Mouse (Mus musculus) gastrocnemius, postnatal 25 days (tissue): Measurements from ENCODE around the gene Calb2. TPM values are rescaled to one million over a fixed set of nuclear protein-coding genes. Genes with fewer than 3 reads are reported as not detected.

Experiments used
- DNase-seq: peaks from one replicate; pipeline ENCODE4 v3.0.0; 2022
- long read RNA-seq, 2 experiments: library from polyadenylated mRNA; stranded (forward); transcript quantifications; one replicate each; pipeline ENCODE4 v2.0.0; 2021
- total RNA-seq, 2 experiments: library from RNA; stranded (reverse); gene quantifications; 1 replicate in 1 of 2; 2 replicates in 1 of 2; pipeline ENCODE4 v1.2.3; 2021

Calb2 gene
- total RNA-seq, result not detected
- long read RNA-seq, experiment 1, result 0 reads
- long read RNA-seq, experiment 2, result 0 reads

DNA sequence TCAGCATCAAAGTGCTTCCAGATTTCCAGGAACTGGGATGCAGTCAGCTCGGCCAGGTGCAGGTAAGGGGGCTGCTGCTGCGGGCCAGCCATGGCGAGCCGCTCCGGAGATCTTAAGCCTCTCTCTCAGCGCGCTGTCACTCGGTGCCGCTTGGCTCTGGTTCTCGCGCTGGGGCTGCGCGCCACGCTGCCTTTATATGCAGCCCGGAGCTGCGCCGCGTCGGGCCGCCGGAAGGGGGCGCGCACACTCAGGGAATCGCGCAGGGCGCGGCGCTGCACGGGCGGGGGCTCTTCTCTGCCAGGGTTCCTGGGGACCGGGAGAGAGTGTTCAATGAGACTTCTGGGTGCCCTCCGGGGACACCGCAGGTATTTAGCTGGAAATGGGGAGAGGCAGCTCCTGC lies at the start of gene Calb2:
Calb2 (minus strand) TSS at position 165 of the 400 bp plus-strand sequence.
- peak; percentile 17 for DNase-seq

DNA sequence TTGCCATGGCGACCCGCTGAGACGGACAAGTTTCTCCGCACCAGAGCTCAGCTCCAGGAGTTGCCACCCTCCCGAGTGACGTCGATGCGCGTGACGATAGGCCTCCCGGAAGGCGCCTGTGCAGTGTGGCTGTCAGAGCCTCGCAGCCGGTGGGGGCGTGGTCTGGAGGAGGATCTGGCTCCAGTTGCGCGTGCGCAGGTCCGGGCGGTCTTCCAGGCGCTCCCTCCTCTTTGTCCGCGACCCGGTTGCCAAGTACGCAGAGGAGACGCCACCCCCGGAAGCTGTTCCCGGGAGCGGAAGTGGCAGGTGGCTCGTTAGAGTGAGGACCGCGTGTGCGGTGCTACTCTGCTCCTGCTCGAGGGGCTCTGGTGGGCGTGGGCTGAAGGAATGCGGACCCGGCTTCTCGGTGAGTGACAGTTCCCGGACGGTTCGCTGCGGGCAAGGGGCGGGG lies 49.7 kb upstream of the Calb2 start:
- peak; percentile 99 for DNase-seq

DNA sequence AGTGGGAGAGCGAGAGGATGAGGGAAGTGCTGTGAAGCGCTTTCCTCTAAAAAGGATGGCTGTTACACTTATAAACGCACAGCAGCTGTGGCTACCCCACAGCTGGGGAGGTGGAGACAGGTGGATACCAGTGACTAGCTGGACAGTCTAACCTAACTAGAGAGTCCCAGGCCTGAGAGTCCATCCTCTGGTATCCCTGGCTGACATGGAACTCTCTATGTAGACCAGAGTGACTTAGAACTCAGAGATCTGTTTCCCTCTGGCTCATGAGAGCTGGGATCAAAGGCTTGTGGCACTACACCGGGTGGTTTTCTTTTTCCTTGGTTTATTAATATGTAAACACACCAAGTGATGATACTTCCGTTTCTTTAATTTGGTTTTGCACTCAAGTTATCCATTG lies 49.2 kb upstream of the Calb2 start:
- DNase-seq, result no peak

DNA sequence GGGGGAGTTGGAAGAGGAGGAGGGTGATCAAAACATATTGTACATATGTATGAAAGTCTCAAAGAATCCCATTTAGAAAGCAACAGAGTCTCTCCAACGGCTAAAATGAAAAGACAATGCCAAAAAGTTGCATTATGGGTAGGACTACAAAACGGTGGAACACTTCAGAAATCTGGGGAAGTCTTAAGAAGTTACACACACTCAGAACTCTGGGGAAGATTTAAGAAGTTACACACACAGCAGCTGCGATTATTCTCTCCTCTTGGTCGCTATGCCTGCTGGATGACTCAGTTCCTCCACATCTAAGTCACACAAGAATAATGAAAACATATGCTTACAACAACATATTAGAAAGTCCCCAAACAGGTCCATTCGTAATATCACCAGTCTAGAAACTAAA lies 48.2 kb upstream of the Calb2 start:
- DNase-seq, result no peak

DNA sequence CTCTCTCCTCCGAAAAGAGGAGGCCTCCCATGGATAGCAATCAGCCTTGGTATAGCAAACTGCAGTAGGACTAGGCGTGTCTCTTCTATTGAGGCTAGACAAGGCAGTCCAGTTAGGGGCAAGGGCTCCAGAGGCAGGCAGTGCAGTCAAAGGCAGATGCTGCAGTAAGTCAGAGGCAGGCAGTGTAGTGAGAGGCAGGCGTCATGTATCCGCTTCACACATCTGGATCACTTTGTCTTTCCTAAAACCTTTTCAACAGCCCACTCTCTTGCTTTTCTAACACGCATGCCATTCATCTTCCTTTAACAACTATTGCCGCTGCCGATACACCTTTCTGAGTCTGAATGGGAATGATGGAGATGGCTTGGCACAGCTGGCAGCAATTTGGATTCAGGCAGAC lies 47.4 kb upstream of the Calb2 start, which contains the start of gene Cmtr2:
Cmtr2 (plus strand) TSS at position 301 of the 400 bp plus-strand sequence.
- DNase-seq, result no peak

DNA sequence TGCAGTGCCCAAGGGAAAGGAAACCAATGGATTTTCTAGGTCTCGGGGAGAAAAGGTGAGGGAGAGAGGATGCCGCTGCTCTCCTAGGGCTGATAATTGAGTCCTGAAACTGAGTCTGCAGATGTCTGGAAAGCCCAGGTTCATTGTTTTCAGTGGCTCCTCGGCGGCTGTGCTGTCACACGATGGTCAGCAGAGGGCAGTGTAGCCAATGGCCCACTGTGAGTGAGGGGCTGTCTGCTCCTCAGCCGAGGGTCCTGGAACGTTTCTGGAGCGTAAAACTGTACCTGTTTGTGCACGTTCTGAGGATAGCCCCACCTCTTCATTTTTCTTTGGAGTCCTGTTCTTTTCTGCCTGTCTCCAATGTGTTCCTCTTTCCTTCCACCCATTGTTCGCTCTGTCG lies 33.8 kb upstream of the Calb2 start:
- no peak for DNase-seq

DNA sequence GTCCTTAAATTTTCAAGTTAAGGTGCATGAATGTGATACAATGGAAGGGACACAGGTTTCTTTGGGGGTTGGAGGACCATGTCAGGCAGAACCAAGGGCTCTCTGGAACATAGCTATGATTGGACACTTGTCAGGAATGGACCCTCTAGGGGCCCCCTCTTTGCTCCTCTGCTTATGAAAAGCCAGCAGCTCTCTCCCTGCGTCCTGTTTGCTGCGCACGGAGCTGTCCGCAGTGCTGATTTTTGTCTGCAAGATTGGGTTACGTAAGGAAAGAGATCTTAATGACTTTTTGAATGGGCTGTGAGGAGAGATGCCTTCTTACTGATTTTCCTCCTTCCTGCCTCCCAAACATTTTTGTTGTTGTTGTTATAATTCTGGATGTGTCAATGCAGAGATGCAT lies 28.7 kb upstream of the Calb2 start:
- no peak for DNase-seq

DNA sequence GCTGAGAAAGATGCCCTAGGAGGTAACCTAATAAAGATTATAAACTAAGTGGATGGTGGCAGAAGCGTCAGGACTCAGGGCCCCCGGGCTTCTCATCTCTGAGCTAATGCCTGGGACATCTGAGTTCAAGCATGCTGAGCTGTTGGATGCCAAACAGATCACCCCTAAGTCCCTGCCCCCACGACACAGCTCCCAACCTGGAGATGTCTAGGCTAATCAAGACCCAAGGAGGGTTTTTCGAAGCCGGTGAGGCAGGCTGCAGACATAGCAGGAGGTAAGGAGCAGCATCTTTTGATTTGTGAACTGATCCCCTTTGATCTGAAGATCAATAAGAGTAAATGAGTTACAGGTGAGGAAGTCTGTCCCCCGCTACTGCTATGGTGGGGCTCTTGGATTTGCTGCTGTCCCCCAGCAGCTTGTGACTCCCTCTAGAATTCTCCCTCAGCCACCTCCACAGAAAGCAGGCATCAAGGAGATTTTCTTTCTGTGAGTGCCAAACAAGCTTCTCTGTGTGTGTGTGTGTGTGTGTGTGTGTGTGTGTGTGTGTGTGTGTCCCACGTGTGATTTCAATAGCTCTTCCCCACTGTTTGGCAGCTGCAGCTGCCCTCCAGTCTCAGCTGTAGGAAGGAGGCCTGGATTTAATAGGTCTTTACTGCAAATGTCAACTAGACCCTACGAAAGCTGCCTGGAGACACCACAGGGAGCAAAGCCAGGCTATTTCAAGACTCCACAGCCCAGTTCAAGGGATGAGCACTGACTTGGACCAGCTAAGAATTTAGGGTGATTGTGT lies 21.1 kb upstream of the Calb2 start:
- no peak for DNase-seq

DNA sequence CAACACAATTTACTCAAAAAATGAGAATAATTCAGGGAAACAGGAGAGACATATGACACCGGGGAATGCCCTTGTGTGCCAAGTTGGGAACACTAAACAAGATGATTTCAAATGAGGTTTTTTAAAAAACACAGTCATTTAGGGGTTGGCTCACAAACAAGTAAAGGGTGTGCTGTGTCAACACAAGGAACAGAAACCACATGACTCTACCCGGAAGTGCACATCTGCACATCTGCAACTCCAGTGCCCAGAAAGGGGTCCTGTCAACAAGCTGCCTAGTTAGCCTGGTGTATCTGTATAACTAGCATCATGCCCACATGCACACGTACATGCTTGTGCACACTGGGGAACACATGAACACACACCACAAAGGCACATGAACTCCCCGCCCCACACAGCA lies 17.5 kb upstream of the Calb2 start:
- DNase-seq, result no peak

DNA sequence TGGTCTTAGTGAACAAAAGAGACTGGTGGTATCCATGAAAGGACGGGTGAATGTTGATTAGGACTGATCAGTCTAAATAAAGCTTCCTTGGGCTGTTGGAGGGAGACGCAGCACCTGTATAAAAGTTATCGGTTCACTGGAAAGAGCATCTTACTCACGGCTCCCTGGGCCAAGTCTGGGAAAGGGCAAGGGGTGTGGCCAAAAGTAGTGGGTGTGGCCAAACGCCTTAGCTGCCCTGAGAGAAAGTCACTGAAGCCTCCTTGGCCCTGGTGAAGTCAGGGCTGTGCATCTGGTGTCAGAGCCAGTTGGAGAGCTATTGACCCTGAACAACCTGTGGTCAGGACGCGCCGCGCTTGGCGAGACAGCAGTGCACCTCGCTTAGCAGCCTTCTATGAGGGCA lies 15.7 kb upstream of the Calb2 start:
- no peak for DNase-seq

DNA sequence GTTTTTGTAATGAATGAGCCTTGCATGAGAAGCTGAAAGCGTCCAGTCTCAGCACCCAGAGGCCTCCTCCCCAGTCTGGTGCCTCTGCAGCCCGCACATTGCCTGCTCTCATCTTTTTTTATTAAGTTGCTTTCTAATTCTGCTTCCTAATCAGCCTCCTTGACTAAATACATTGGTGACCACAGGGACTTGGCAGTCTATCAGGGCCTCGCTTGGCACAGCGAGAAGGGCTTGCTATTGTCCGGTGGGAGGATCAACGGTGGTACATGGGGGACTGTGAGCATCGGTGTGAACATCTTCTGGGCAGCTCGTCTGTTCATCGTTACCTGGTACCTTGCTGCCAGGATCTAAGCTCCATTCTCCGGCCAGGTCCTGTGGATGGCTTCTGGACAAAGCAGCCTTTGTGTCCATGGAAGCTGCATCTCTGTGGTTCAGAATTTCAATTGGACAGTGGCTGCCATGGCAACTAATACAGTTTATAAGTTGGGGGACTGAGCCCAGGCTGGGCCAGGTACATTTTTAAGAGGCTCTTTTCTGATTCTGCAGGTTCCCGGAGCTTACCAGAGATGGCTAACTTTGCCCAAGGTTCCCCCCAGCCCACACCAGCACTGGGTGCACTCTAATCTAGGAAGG lies 14.8 kb upstream of the Calb2 start:
- DNase-seq, result no peak

DNA sequence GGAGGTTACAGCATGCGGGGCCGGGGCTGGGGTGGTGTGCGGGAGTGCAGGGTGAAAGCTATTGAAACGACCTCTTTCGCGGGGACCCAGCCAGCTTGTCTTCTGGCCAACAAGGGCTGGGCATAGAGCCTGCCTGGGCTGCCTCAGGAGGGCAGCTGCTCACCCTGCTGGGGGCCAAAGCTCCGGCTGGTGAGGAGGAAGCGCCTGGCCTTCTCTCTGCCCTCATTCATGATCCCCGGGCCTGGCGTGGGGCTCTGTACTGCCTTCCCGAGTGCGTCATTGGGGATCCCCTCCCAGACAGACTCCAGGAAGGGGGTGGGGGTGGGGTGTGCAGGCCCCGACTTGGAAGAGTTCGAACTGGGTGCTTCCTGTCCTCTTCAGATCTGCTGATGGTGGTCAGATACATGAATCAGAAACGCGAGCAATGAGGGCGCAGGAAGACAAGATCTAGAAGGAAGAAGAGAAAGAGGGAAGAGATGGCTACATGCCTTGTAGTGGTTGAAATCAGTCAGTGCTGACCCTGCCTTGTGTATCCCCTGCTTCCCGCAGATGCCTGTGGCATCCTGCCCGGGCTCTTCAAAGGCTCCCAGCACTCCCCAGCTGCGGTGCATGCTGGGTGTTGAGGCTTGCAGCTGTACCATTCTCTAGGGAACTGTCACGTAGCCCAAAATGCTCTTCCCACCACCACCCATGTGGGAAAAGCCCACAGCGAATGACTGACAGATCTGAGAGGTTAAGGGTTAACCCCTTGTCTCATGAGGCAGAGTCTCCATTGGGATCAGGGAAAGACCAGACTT lies 9.5 kb upstream of the Calb2 start:
- DNase-seq, result peak; percentile 26

DNA sequence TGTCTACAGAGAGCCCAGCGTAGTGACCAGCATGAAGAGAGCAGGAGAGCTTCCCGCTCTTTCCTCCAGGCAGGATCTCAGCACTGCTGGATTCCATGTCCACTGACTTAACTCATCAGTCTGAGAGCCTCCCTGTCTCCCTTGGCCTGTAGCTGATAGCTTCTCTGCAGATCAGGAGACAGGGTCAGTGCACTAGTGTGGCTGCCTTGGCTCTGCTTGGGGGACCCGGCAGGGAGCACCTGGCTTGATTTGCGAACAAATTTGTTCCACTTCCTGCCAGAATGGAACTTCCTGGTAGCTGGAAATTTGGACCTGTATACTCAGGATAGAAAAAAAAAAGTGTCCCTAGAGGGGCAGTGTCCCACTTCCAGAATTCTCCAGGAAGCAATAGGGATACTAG lies 6.8 kb upstream of the Calb2 start:
- DNase-seq, result no peak

DNA sequence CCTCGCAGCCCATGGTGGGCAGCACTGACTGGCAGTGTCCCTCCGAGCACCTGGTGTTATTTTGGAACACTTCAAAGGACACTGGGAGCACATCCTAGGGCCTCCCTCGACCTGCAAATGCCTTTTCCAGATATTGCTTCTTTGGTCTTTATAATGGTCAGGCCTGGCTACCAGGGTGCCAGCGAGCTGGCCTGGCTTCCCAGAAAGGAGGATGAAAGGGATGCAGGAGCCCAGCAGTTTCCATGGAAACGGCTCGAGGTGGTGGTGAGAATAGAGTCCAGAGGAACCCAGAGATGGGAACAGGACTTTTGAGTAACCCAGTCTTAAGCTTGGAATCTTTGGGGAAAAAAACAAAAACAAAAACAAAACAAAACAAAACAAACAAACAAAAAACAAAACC lies 4.2 kb upstream of the Calb2 start:
- DNase-seq, result no peak

DNA sequence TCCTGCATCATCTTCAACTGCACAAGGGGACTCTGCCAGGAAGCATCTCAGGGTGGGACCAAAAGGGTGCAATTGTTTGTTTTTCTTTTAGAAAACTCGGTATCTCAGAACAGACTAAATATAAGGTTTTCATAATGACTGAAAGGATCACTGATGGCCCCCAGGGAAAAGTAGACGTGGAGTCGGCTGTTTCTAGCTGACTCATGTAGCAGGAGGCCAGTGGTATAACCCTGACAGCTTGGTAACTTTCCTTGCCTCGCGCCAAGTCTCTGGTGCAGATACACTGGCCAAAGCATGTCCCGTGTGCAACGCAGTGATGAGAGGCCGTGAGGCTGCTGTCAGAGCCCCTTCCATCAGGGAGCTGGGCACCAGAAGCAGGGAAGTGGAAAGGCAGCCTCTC lies 1.7 kb downstream of the Calb2 start:
- no peak for DNase-seq

DNA sequence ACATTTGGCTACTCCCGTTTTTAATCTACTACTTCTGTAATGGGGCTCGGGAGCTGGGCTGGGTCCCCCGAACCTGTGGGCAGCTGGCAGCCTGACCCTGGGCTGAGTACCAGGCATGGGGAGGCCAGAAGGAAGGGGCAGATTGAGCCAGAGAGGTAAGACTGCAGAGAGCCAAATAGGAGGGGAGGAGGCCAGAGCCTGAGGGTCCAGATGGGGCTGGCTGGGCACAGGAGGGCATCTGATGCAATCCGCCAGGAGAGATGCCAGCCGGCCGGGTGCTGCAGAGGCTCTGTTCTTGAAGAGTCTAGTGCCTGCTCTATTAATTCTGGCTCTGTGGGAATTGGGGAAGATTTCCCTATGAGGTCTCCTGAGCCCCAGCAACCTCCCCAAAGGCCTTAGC lies 6.0 kb downstream of the Calb2 start:
- no peak for DNase-seq

DNA sequence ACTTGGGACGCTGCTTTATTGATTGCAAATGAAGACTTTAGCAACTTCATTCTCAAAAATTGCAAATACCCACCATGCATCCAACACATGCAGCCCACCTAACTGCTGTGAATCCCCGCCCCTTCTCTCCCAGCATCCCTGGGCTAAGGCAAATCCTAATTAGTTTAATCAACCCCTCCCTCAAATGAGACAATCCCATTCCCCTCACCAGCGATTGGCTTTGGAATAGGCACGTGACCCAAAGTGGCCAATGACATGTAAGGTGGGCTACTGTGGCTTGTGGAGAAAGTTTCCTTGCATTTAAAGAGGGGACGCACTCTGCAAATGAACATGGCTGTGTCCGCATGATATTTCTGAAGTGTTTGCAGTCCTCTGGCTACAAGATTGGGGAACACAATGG lies 15.1 kb downstream of the Calb2 start:
- DNase-seq, result no peak

DNA sequence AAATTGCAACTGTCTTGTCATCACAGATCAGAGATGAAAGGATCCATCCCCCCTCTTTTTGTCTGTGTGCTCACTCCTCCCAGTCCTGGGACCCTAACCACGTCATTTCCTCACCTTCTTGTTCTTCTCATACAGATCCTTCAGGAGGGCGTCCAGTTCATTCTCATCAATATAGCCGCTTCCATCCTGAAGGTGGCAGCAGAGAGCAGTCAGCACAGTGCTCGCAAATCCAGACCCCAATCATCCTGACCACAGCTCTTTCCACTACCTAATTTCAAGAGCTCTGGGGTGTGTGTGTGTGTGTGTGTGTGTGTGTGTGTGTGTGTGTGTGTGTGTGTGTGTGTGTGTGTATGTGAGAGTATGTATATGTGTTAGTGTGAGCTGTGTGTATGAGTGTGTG lies 22.5 kb downstream of the Calb2 start:
- no peak for DNase-seq

DNA sequence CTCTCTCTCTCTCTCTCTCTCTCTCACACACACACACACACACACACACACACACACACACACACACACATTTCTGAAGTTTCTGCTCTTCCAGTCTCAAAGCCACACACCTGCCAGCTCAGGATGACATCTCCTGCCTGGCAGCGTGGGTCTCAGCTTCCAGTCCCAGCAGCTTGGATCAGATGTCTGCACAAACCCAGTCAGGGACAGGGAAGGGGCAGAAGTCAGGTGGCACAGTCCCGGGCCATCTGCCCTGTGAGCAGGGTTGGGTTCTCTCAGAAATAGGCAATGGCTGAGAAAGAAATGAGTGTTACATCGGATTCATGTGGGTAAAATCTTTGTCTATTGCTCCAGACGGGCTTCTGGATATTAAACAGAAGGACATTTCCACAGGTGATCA lies 27.2 kb downstream of the Calb2 start:
- DNase-seq, result no peak

DNA sequence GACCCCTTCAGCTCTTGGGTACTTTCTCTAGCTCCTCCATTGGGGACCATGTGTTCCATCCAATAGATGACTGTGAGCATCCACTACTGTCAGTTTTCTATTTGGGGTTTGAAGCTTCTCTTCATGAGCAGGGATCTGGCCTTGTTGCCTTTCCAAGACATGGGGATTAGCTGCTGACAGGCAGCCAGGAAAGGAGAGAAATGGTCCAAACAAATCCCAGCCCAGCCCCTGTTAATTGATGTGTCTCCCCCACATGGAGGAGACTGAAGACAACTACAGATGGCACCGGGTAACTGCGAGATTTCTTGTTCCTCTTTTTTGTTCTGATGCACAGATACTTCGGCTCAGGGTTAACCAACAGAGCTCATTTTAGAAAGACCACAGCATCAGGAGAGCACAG lies 27.9 kb downstream of the Calb2 start:
- DNase-seq, result no peak

DNA sequence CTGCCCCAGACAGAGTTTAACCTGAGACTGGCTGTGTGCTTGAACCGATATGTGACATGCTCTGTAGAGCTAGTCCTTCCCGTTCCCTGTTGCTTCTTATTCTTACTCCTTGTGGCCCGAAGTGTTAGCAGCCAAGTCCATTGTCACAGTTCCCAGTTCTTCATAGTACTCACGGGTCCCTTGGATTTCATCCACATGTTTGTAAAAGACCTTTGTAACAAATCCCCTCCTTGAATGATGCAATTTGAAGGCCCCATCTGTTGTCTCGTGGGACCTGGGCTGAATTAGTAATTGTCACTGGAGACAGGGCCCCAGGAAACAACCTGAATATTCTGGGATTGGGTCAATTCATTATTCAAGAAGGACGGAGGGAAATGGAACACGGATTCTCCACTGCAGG lies 32.5 kb downstream of the Calb2 start:
- DNase-seq, result peak; percentile 9

DNA sequence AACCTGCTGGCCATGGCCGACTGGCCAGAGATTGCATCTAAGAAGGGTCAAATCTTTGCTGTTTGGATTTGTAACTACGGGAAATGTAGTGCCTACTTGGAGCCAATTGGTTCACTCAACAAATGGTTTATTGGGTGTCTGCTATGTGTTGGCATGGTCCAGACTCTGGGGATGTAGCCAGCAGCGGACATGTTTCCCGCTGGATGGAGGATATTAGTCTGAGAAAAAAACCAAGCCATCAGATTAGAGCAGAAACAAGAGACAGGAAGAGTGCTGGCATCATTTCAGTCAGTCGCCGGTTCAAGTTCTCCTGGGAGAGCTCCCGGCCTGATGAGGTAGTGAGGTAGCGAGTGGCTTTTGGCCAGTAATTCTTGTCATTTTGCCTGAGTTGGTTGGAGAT lies 33.8 kb downstream of the Calb2 start:
- DNase-seq, result no peak

DNA sequence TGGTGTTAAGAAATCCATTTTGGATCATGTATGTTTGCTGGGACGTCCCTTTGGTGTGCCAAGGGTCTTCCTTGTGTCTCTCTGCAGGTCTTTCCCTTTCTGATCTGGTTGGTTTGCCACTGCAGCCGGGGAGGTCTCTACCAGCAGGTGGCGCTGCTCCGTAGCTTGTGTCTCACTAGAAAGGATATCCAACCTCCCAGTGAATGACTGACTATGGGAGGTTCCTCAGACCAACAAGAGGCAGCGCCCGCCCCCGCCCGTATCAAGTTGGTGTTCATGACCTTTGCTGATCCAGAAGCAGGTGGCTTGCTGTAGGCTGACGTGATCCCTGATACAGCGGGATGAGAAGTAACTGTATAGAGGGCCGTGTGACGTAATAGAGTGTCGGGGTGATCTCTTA lies 37.5 kb downstream of the Calb2 start:
- peak; percentile 40 for DNase-seq
